Mouse (Mus musculus) lung, postnatal 4 days (tissue): ENCODE measurements at regions not wholly inside any gene's neighbourhood (a gene's known extent, or its start where the extent isn't known, plus 50 kb on each side); places are given as distances from the start of the nearest gene placed in this dataset.
A peak's percentile ranks its signal among the peaks of the same experiment; 100 is the strongest.

Source experiments
- DNase-seq, 2 experiments: peaks; one replicate each; pipeline ENCODE4 v3.0.0; 2021

DNA sequence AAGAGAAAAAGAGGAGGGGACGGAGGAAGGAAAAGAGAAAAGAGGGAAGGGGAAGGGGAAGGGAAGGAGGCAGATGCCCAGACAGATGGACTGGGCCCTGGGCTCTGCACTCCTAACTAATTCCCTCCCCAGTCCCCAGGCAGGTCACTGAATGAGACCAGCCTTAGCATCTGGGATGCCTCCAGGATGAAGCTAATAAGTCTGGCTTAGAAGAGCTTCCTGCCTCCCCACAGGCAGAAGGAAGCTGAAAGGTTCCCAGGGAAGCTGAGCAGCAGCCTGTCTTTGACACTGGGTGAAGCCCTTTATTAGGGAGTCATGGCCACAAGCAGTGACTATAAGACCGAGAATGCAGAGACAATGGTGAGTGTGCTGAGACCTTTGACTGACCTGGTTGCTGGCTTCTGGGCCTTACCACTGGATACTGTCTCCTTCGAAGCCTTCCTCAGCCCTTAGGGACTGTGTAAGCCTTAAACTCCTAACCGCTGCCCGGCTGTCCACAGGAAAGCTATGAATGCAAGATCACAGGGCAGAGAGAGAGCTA is 76.7 kb upstream of the Bod1 start:
- no peak for DNase-seq

DNA sequence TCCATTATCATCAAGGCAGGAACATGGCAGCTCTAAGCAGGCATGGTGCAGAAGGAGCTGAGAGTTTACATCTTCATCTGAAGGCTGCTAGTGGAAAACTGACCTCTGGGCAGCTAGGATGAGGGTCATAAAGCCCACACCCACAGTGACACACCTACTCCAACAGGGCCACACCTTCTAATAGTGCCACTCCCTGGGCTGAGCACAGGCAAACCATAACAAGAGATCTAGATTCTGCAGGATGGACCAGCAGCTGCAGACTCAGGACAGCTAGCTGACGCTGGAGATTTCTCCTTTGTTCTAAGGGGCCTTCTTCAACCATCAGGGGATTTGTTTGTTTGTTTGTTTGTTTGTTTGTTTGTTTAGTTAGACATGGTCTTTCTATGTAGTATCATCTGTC is 79.6 kb upstream of the Bod1 start:
- no peak for DNase-seq

DNA sequence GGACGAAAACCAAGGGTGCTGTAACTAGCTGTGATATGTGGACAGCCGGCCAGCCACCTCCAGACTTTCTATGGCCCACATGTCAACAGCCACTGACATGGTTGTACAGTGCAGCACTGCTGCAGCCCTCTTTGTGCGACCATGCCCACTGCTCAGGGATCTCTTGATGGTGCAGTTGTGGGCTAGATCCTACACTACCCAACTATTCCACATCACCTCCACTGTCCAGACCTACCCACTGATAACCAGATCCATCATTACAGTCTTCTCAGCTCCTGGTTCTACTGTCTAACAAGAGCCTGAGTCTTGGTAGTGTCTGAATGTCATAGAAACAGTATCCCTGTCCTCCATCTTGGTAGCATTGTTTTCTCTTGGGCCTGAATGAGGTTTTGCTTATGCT is 81.5 kb upstream of the Bod1 start:
- DNase-seq: no peak

DNA sequence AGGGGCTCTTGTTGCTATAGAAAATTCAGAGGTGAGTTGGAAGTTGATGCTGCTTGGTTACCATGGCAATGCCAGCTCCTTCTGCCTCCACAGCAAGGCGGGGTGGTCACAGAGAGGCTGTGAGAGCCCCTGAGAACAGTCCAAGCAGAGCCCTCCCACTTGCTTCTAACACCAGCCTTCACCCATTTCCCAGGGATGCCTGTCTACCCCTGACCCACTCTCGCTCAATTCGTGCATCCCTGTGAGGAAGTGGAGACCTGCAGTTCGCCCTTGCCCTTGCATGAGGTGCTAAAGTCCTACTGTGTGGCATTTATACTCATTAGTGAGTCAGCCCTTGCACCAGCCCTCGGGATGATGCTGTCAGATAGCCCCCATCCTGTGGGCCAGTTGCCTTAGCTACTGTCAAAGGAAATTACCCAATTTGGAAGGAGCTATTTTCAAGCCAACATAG is 82.1 kb upstream of the Bod1 start:
- no peak for DNase-seq

GRCm38 (mm10) chr11:31754416-31754815 is 82.7 kb upstream of the Bod1 start:
- no peak for DNase-seq

DNA sequence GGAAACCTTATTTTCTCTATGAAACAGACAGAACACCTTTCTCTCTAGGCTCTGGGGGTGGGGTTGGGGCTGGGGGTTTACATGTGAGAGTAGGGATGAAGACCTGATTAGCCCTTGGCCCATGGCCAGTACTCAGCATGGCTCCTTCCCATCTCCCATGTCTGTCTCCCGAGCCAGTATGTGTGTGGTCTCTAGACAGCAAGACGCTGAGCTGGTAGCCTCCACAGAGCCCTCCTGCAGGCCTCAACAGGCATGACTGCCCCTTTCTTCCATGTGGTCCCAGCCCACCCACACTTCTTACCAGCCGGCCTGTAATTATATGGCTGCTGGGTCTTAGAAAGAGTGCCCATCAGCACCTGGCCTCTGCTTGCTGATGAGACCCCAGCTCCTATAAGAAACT is 84.2 kb upstream of the Bod1 start:
- no peak for DNase-seq

- no peak for DNase-seq
These were observed 84.9 kb upstream of the Bod1 start for GRCm38 (mm10) chr11:31756355-31757145.

GRCm38 (mm10) chr11:31759868-31760765 is 88.4 kb upstream of the Bod1 start:
- DNase-seq: peak; percentile 49 to 56

GRCm38 (mm10) chr11:31763856-31764255 is 92.2 kb upstream of the Bod1 start:
- no peak for DNase-seq

DNA sequence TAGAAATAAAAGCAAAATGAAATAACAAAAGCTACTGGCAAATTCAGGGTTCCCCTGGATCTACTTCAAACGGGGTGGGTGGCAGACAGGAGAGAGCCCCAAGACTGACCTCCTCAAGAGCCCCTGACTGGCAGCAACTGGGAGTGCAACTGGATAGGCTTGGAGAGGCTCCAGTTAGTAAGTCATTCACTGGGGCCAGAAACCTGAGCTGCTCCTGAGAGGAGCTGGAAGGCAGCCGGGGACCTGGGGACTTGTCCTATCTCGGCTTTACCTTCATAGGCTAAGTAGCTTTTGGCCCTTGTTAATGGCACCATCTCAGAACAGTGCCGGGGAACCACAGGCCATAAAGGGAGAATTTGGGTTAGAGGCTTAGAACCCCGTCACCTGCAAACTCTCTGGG is 94.6 kb upstream of the Bod1 start:
- no peak for DNase-seq

DNA sequence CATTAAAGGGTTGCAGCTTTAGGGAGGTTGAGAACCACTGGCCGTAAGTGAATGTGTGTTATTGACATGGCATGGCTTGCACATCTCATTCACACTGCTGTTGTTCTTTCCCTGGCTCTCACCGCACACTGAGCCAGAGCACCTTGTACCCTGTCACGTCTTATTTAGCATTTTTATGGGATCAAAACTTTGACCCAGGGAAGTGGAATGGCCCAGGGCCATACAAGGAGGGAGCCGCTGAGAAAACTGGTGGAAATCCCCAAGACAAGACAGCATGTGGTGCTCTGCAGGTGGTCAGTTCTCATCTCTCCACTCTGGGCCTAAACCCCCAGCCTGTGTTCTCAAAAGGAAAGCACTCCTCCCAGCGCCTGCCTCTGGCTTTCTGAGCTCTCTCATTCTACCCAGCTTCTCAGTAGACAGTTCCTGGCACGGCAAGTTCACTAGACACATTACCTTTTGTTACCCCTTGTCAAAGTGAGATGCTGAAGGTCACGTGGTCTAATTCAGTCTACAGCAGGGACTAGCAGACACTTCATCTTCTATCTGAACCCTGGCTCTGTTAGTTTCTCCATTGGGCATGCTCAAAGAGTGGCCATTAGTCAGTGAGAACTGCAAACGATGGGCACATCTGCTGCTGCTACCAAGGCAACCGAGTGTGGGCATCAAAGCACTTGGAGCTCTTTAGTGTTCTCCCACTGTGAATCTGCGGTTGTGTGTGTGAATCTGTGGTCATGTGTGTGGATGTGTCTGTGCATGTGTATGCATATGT is 96.2 kb upstream of the Bod1 start:
- no peak for DNase-seq

GRCm38 (mm10) chr11:31769804-31770654 is 98.3 kb upstream of the Bod1 start:
- peak; percentile 69 to 78 for DNase-seq

DNA sequence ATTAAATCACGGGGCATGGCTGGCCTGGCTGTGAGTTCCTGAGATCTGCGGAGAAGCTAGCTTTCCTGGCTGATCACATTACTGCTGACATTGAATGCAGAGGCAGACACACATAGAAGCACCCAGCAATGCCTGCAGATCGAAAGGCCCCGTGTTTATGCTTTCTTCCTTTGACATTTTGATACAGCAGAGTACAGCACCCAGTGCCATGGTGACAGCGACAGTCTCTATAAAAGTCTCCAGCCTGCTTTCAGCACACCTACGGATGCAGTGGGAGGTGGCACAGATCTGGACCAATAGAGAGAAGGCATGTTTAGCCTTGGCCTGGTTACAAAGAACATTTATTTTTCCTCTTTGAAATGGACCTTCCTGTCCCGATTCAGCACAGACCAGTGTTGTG is 99.2 kb upstream of the Bod1 start:
- no peak for DNase-seq

GRCm38 (mm10) chr11:31771491-31772439 is 100.1 kb upstream of the Bod1 start:
- no peak for DNase-seq

DNA sequence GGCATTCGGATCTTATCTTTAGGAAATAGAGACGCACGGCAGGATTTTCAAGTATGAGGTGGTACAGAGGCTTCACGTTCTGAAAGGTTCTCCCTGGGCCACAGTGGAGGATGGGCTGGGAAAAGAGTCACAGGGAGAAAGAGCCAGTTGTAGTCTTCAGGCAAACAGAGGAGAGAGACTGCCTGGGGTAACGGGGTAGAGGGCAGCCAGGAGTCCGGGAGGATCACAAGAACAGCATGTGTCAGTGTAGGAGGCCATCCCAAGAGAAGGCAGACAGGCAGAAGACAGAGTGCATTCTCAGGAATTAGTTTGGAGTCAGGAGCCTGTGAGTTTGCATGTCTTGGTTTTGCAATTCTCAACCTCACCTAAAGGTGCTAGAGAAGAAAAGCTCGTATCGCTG is 94.5 kb upstream of the Cpeb4 start:
- no peak for DNase-seq

GRCm38 (mm10) chr11:31778766-31779165 is 93.2 kb upstream of the Cpeb4 start:
- DNase-seq: no peak

DNA sequence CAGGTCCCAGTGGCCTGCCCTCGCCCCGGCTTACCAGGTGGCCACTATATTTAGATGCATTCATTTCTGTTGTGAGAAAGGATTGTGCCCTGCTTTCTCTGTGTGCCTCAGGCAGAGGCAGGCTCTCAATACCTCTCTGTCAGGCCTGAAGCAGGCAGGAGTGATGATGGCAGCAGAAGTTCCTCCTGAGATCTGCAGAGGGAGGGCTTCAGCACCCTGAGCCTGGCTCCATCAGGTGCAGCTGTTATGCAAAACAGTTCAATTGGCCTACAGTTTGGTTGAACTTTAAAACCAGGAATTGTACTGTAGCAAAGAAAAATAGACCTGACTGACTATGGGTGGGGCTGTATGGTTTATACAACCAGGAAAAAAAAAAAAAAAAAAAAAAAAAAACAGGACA is 92.7 kb upstream of the Cpeb4 start:
- DNase-seq: no peak

- DNase-seq: no peak
These were observed 91.0 kb upstream of the Cpeb4 start for GRCm38 (mm10) chr11:31780969-31781368.

DNA sequence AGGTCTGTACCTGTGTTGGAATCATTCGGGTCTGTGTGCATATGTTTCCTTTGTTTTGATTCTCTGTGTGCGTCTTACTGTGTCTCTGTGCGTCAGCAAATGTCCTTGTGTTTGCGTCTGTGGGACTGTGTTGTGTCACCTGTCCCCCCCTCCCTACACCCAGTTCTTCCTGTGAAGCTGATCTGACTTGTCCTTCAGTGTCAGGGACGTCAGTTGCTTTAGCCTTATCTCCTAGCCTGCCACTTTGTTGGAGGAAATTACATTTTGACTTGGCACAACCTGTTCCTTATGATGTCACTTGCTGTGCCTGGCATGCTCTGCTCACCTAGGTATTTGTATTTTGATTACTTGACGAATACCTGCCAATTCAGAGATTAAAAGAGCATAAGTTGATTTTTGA is 90.4 kb upstream of the Cpeb4 start:
- no peak for DNase-seq

- DNase-seq: no peak
These were observed 88.4 kb upstream of the Cpeb4 start for GRCm38 (mm10) chr11:31783506-31784063.
